Mouse (Mus musculus) hindbrain, embryonic 11.5 days (tissue): ENCODE measurements around the gene Pik3r2. TPM values are rescaled to one million over a fixed set of nuclear protein-coding genes. Genes with fewer than 3 reads are reported as not detected.

Experiments
- ATAC-seq: fragments of 200-750 bp; cut with Nextera tagmentation; 2 replicates; pipeline ENCODE4 v1.8.0; 2017; ENCODE audit warnings: mild to moderate bottlenecking, moderate TSS enrichment, moderate library complexity; ENCODE audit not compliant: low FRiP score
- DNase-seq: peaks from one replicate; pipeline ENCODE4 v3.0.0-alpha.2; 2015; ENCODE audit warnings: low spot score
- H3K27ac ChIP-seq: fragments of 300-500 bp; sonication (generic); 2 replicates; pipeline ENCODE4 v1.5.1; 2014; ENCODE audit warnings: mild to moderate bottlenecking, low read depth, low read length
- H3K27me3 ChIP-seq: fragments of 300-500 bp; sonication (generic); 2 replicates; pipeline ENCODE4 v1.6.1; 2014; ENCODE audit warnings: mild to moderate bottlenecking, low read length, moderate library complexity, mixed read lengths; ENCODE audit not compliant: control insufficient read depth, insufficient read depth
- H3K36me3 ChIP-seq: fragments of 300-500 bp; sonication (generic); 2 replicates; pipeline ENCODE4 v1.6.1; 2014; ENCODE audit warnings: mild to moderate bottlenecking, low read length, moderate library complexity, mixed read lengths; ENCODE audit not compliant: control insufficient read depth, insufficient read depth
- H3K4me1 ChIP-seq: fragments of 300-500 bp; sonication (generic); replicated peaks from 2 replicates; pipeline ENCODE4 v1.6.1; 2014; ENCODE audit warnings: low read length, mixed read lengths; ENCODE audit not compliant: control insufficient read depth, insufficient read depth
- H3K4me2 ChIP-seq: fragments of 300-500 bp; sonication (generic); replicated peaks from 2 replicates; pipeline ENCODE4 v1.6.1; 2014; ENCODE audit warnings: mild to moderate bottlenecking, low read depth, low read length
- H3K4me3 ChIP-seq: fragments of 300-500 bp; sonication (generic); 2 replicates; pipeline ENCODE4 v1.5.1; 2014; ENCODE audit warnings: low read depth, low read length
- H3K9ac ChIP-seq: fragments of 300-500 bp; sonication (generic); 2 replicates; pipeline ENCODE4 v1.6.1; 2014; ENCODE audit warnings: low read depth, low read length
- H3K9me3 ChIP-seq: fragments of 300-500 bp; sonication (generic); 2 replicates; pipeline ENCODE4 v1.6.1; 2016; ENCODE audit warnings: low read length; ENCODE audit not compliant: control insufficient read depth
- whole genome bisulfite sequencing: fragments of 180-500 bp; shearing (Covaris S2); extraction: QIAGEN DNeasy Blood & Tissue Kit; methylation state at CpG from one replicate; pipeline ENCODE4 v1.1.7; 2014; 5-methylcytosine and 5-hydroxymethylcytosine counted together
- polyA plus RNA-seq: library from polyadenylated mRNA; unstranded; fragments of >200 nt; fragmentation: Nextera tagmentation; extraction: Ambion mirVana; gene quantifications from 2 replicates; pipeline ENCODE4 v1.2.1, GENCODE M21; 2014

Pik3r2 gene
- polyA plus RNA-seq, 1 experiment from 2014 or later = 31.5 TPM

DNA sequence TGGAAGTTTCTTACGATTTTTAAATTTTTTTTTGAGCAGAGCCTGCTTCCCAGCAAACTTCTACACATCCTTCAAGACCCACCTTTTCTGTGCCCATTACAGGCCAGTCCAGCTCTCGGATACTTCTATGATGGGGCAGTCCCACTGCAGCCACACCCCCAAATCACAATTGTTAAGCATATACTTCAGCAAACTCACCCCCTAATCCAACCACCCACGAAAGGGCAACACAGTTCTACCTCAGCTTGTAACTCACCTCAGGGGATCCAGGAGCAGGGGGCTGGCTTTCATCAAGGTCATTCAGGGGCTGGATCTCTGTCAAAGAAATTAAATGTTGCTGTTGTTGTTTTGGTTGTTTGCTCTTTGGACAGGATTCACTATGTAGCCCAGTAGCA, 10.5 kb upstream of the Pik3r2 start:
- no peak overlapping the region for H3K4me3 ChIP-seq
- no peaks in the 10 kb centered on the region; the same call in 1 of the 2 replicates for H3K4me1 ChIP-seq
- H3K27ac ChIP-seq = no peak overlapping the region
- WGBS = 83% methylated on average over 3 of the region's 3 CpGs
- ATAC-seq (no peak), DNase-seq (no peak)
- H3K9me3 ChIP-seq = no peaks in the 10 kb centered on the region
- no peaks in the 10 kb centered on the region for H3K27me3 ChIP-seq
- peaks cover 3% of the 10 kb centered on the region; the same call in 1 of the 2 replicates for H3K36me3 ChIP-seq
- H3K4me2 ChIP-seq = no peak overlapping the region
- H3K9ac ChIP-seq = no peak overlapping the region

DNA sequence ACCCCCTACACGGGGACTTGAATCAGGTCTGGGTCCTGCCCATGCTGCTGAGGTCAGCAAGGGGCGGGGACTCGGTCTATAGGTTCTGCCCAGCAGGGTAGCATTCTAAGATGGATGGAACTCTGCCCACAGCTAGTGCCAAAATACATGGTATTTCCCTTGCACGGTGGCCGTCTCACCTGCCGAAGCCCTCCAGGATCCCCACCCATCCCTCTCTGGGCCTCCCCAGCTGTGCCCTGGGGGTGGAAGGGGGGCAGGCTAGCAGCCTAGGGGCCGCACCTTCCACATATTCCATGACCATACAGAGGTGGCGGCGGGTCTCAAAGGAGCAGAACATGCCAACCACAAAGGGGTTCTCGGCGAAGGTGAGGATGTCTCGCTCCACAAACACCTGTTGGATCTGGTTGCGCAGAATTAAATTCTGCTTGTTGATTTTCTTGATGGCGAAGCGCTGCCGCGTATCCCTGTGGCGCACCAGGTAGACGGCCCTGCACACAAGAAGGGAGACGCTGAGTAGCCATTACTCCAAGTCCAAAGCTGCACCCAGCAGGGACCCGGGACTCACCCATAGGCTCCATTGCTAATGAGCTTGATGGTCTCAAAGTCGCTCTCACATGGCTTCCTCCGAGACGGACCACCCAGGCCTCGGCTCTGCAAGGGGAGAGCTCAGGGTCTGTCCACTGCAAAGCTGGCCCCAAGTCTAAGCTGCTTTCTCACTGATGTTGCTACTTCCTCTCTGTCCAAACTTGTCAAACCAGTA, 10.0 kb upstream of the Pik3r2 start:
- H3K27me3 ChIP-seq = no peaks in the 10 kb centered on the region
- H3K27ac ChIP-seq = no peak overlapping the region
- DNase-seq (no peak), ATAC-seq (no peak)
- H3K4me2 ChIP-seq = no peak overlapping the region
- no peaks in the 10 kb centered on the region; the same call in 1 of the 2 replicates for H3K4me1 ChIP-seq
- H3K9ac ChIP-seq = no peak overlapping the region
- H3K4me3 ChIP-seq = no peak overlapping the region
- 88% methylated on average over 25 of the region's 25 CpGs for WGBS
- H3K9me3 ChIP-seq = no peaks in the 10 kb centered on the region
- H3K36me3 ChIP-seq = peaks cover 3% of the 10 kb centered on the region; the same call in 1 of the 2 replicates

DNA sequence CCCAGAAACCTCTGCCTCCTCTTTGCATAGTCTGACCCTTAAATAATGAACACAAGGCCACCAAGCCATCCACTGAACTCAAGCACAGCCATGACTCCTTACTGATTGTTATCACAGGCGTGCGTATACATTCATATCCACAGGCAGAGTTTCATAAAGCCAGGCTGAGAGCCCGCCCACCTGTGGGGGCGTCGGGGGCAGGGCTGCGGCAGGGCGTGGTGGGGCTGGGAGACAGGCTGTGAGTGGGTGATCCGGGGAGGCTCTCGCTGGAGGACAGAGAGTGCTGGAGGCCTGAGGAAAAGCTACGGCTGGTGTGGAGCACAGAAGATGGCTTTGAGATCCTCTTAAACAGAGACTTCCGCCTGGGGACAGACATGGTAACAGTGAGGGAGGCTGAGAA, 3.6 kb upstream of the Pik3r2 start:
- H3K36me3 ChIP-seq = 0 out of 2 replicates have a peak, but pooled peaks cover 12% of the 10 kb centered on the region

DNA sequence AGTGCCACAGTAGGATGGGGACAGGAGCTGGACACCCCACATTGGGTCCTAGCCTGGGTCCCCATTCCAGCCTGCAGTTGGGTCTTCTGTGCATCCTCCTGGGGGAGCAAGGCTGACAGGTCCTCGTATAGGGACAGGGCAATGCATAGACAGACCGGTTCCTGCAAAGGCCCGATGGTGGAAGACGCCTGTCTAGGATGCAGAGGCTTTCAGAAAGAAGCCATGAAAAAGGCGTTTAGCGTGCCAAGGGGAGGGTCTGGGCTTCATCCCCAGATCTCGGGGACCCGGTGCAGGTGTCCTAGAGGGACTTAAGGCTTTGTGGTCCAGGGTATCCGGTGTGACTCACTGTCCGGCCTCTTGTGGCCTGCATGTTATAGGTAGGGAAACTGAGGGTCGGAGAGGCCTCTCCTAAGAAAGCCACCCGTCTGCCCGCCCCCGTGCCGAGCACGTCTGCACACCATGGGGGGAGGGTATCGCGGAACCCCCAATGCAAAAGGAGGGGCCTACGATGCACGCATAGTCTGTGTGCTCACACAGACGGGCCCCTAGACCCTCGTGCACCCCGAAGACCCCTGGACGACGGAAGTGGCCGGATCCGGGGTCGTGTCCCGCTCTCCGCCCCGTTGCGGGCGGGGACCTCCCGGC, 540 bp downstream of the Pik3r2 start:
- peak overlapping the region; percentile 47; the same call in 1 of the 2 replicates for H3K27ac ChIP-seq
- peaks cover 7% of the 10 kb centered on the region for H3K4me1 ChIP-seq
- no peaks in the 10 kb centered on the region; the same call in 1 of the 2 replicates for H3K27me3 ChIP-seq
- H3K36me3 ChIP-seq = peaks cover 13% of the 10 kb centered on the region; the same call in 1 of the 2 replicates
- peak overlapping the region; percentile 96 for H3K9ac ChIP-seq
- peak overlapping the region; percentile 85 for H3K4me3 ChIP-seq
- ATAC-seq = no peak; the same call in 1 of the 2 replicates
- no peaks in the 10 kb centered on the region for H3K9me3 ChIP-seq
- peak overlapping the region; percentile 93 for H3K4me2 ChIP-seq
- peak; percentile 41 for DNase-seq
- 5% methylated on average over 33 of the region's 34 CpGs for WGBS

More for the DNA sequence above, 3.6 kb upstream of the Pik3r2 start:
- Histone ChIP-seq H3K27ac (no peak overlapping the region), H3K4me1 (peaks cover 4% of the 10 kb centered on the region), H3K4me3 (no peak overlapping the region), H3K27me3 (no peaks in the 10 kb centered on the region; the same call in 1 of the 2 replicates), H3K9ac (no peak overlapping the region), H3K9me3 (no peaks in the 10 kb centered on the region), H3K4me2 (no peak overlapping the region)
- no peak for ATAC-seq
- WGBS = 80% methylated on average over 11 of the region's 11 CpGs
- no peak for DNase-seq

DNA sequence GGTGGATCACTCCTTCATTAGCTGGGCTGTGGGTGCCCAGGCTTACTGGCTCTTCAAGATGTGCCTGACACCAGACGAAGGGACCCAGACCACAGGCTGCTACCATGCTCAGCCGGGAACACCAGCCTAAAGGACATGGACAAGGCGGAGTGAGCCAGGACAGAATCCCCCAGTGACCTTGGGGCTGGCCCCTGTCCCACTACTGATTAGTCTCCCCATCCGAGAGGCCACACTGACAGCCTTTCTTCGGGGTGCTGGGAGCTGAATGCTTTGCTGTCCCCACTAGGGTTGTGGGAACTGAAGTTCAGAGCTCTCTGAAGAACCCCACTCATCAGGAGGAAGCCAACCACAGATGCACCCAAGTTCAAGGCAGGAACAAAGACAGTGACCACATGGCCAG, 1.3 kb downstream of the Pik3r2 start:
- H3K9me3 ChIP-seq = no peaks in the 10 kb centered on the region
- peaks cover 7% of the 10 kb centered on the region for H3K4me1 ChIP-seq
- WGBS = 89% methylated on average over 5 of the region's 5 CpGs
- H3K36me3 ChIP-seq = peaks cover 14% of the 10 kb centered on the region; the same call in 1 of the 2 replicates
- H3K4me3 ChIP-seq = peak overlapping the region; percentile 85
- peak overlapping the region; percentile 93 for H3K4me2 ChIP-seq
- ATAC-seq (no peak), DNase-seq (no peak)
- no peak overlapping the region for H3K27ac ChIP-seq
- no peaks in the 10 kb centered on the region; the same call in 1 of the 2 replicates for H3K27me3 ChIP-seq
- H3K9ac ChIP-seq = peak overlapping the region; percentile 96

DNA sequence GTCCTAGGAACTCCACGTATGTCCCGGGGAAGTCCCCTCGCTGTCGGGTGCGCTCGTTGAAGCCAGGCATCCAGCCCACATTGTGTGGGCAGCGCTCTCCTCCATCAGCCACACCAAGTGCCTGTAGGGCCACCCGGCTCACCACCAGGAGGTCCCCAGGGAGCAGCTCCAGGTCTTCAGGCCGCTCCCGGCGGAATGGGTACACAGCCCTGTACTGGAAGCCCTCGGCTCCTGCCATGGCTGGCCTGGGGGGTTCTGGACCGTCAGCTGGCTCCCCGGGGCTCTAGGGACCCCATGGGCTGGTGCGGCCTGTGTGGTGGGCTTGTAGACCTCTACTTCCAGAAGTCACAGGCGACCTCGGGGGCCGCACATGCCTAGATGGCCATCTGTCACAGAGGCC, 1.8 kb downstream of the Pik3r2 start:
- 95% methylated on average over 18 of the region's 18 CpGs for WGBS
- Histone ChIP-seq H3K9ac (no peak overlapping the region; the same call in 1 of the 2 replicates), H3K4me3 (peak overlapping the region; percentile 6; the same call in 1 of the 2 replicates), H3K4me1 (peaks cover 7% of the 10 kb centered on the region), H3K9me3 (no peaks in the 10 kb centered on the region), H3K27me3 (no peaks in the 10 kb centered on the region; the same call in 1 of the 2 replicates), H3K27ac (no peak overlapping the region), H3K4me2 (no peak overlapping the region), H3K36me3 (peaks cover 12% of the 10 kb centered on the region; the same call in 1 of the 2 replicates)
- DNase-seq (no peak), ATAC-seq (no peak)

DNA sequence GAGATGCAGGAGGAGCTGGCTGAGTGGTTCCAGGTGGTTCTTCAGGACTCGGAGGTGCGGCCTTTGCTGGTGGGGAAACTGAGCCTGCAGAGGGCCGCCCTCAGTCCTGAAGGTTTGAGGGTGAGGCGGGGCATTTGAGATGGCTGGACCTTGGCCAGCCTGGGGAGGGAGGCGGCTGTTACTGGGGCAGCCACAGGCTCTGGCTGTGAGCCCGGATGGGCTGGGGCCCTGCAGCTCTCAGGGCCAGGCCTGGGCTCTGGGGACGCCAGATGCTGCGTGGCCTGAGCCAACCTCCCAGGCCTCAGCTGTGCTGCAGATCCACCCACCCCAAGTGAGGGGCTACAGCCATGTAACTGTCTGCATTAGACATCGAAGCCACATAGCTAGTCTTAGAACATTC, 2.7 kb downstream of the Pik3r2 start:
- WGBS = 88% methylated on average over 9 of the region's 9 CpGs
- H3K4me1 ChIP-seq = peaks cover 7% of the 10 kb centered on the region
- H3K36me3 ChIP-seq = peaks cover 7% of the 10 kb centered on the region; the same call in 1 of the 2 replicates
- ATAC-seq (no peak), DNase-seq (no peak)
- no peak overlapping the region for H3K4me2 ChIP-seq
- no peaks in the 10 kb centered on the region for H3K9me3 ChIP-seq
- H3K27me3 ChIP-seq = no peaks in the 10 kb centered on the region; the same call in 1 of the 2 replicates
- H3K4me3 ChIP-seq = no peak overlapping the region
- peak overlapping the region; percentile 9; the same call in 1 of the 2 replicates for H3K9ac ChIP-seq
- H3K27ac ChIP-seq = no peak overlapping the region

DNA sequence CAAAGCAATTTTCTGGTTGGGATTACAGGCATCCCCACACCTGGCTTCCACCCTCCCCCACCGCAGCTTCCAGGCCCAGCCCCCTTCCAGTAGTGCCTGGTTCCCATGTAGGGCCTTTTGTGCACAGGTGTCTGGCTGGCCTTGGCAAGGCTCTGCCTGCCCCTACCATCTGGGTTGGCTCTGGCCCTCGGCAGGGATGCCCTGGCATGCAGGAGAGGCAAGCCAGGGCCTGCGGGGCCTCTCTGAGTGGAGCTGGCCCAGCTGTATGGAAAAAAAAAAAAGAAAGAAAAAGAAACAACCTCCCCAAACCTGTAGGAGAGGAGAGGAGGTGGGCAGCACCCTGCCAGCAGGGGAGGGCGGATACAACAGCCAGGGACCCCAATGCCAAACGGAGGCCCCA, 3.1 kb downstream of the Pik3r2 start:
- H3K27ac ChIP-seq = 0 out of 2 replicates have a peak overlapping the region, but pooled peaks have one; percentile 9

More for the DNA sequence above, 3.1 kb downstream of the Pik3r2 start:
- DNase-seq = no peak
- H3K36me3 ChIP-seq = peaks cover 7% of the 10 kb centered on the region; the same call in 1 of the 2 replicates
- H3K27me3 ChIP-seq = no peaks in the 10 kb centered on the region; the same call in 1 of the 2 replicates
- ATAC-seq = no peak
- no peaks in the 10 kb centered on the region for H3K9me3 ChIP-seq
- 85% methylated on average over 5 of the region's 5 CpGs for WGBS
- H3K9ac ChIP-seq = no peak overlapping the region; the same call in 1 of the 2 replicates
- H3K4me2 ChIP-seq = no peak overlapping the region
- H3K4me3 ChIP-seq = no peak overlapping the region
- peaks cover 7% of the 10 kb centered on the region for H3K4me1 ChIP-seq
